Comparison of ENCODE assay signal across 15 mouse cellular contexts in the genomic region with DNA sequence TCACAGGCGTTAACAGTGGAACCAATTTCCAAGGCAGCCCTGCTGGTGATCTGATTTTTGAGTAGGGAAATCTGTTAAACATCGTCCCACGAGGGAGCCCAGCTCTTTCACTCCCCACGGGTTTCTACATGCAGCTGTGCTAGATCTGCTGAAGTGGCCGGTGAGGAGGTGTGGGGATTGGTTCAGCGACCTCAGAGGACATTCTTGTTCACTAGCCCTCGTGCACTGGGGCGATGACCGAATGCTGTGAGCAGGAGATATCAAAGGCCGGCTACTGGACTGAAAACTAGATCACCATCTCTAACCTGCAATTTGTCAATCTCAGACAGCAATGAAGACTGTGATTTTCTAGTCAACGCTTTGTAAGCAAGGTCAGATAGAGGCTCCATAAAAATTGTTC. TPM values are rescaled to one million over a fixed set of nuclear protein-coding genes. Genes with fewer than 3 reads are reported as not detected.
DNase-seq lines count a peak whose midpoint lies in the region; ATAC-seq and TF ChIP-seq lines count a peak whose summit lies in the region.
"Had no signal": no experiment of that assay in that cellular context is flagged by ENCODE, and none has a peak within 500 bp of the region (broad histone marks: within the 10 kb centered on the region; RNA-seq: fewer than 3 reads in every experiment).

No protein-coding gene starts in this region.

- H3K4me1 ChIP-seq in kidney, adult 2 months (ENCODE audit: control insufficient read depth, insufficient read depth, low read length): peaks cover 9% of the 10 kb centered on the region
- H3K4me1 ChIP-seq in kidney, embryonic 16.5 days (ENCODE audit: insufficient read depth, low read length): peaks cover 12% of the 10 kb centered on the region; the same call in 1 of the 2 replicates
- peaks cover 36% of the 10 kb centered on the region for H3K4me1 ChIP-seq in midbrain, embryonic 14.5 days (ENCODE audit: control insufficient read depth, insufficient read depth, low read length)
- H3K4me1 ChIP-seq in midbrain, embryonic 16.5 days (ENCODE audit: control insufficient read depth, insufficient read depth, low read length): peaks cover 29% of the 10 kb centered on the region

- no peaks in the 10 kb centered on the region for H3K27me3 ChIP-seq in kidney, adult 2 months (replicated peaks; ENCODE audit: control insufficient read depth, insufficient read depth, low read length)
- peaks cover 8% of the 10 kb centered on the region; the same call in 1 of the 2 replicates for H3K27me3 ChIP-seq in kidney, embryonic 16.5 days (ENCODE audit: insufficient read depth, low read length)
- H3K27me3 ChIP-seq in midbrain, embryonic 14.5 days (ENCODE audit: control insufficient read depth, insufficient read depth, low read length): no peaks in the 10 kb centered on the region
- no peaks in the 10 kb centered on the region for H3K27me3 ChIP-seq in midbrain, embryonic 16.5 days (ENCODE audit: control insufficient read depth, insufficient read depth, low read depth, low read length)
- H3K27me3 ChIP-seq: CH12.LX; hindbrain, embryonic 13.5 days had no signal

- no peak overlapping the region for H3K4me3 ChIP-seq in kidney, adult 2 months (ENCODE audit: insufficient read depth, low read depth, low read length)
- no peak overlapping the region for H3K4me3 ChIP-seq in kidney, embryonic 16.5 days (ENCODE audit: low read length)
- H3K4me3 ChIP-seq in midbrain, embryonic 14.5 days (replicated peaks; ENCODE audit: low read depth, low read length): no peak overlapping the region
- no peak overlapping the region for H3K4me3 ChIP-seq in midbrain, embryonic 16.5 days (ENCODE audit: low read depth, low read length)
- H3K4me3 ChIP-seq: forebrain, embryonic 12.5 days; hindbrain, embryonic 13.5 days had no signal

- no peak; the same call in 1 of the 2 replicates for ATAC-seq in kidney, embryonic 16.5 days (ENCODE audit: low FRiP score, low TSS enrichment)
- no peak for ATAC-seq in midbrain, embryonic 14.5 days (ENCODE audit: low FRiP score, low TSS enrichment)
- ATAC-seq in midbrain, embryonic 16.5 days: no peak
- ATAC-seq: activated CD4-positive, CD25-positive, alpha-beta regulatory T cell, adult 4 months had no signal

- no peaks in the 10 kb centered on the region for H3K9me3 ChIP-seq in kidney, embryonic 16.5 days (ENCODE audit: low read length)
- H3K9me3 ChIP-seq in midbrain, embryonic 14.5 days (ENCODE audit: control insufficient read depth, low read length): no peaks in the 10 kb centered on the region
- no peaks in the 10 kb centered on the region for H3K9me3 ChIP-seq in midbrain, embryonic 16.5 days (replicated peaks; ENCODE audit: control insufficient read depth, low read length, poor library complexity, severe bottlenecking)
- H3K9me3 ChIP-seq: forebrain, embryonic 12.5 days; hindbrain, embryonic 13.5 days had no signal

- WGBS in kidney, adult 2 months: 37% methylated on average over 11 of the region's 11 CpGs
- 26% methylated on average over 11 of the region's 11 CpGs for WGBS in kidney, embryonic 16.5 days
- 37% methylated on average over 11 of the region's 11 CpGs for WGBS in midbrain, embryonic 14.5 days
- WGBS in midbrain, embryonic 16.5 days: 37% methylated on average over 11 of the region's 11 CpGs

- no peak overlapping the region for H3K27ac ChIP-seq in kidney, adult 2 months (ENCODE audit: insufficient read depth, low read depth, low read length)
- no peak overlapping the region for H3K27ac ChIP-seq in kidney, embryonic 16.5 days (ENCODE audit: low read length)
- 0 out of 2 replicates have a peak overlapping the region, but pooled peaks have one; percentile 20 for H3K27ac ChIP-seq in midbrain, embryonic 14.5 days (replicated peaks; ENCODE audit: low read depth, low read length)
- H3K27ac ChIP-seq in midbrain, embryonic 16.5 days (ENCODE audit: low read length): no peak overlapping the region
- H3K27ac ChIP-seq: forebrain, embryonic 12.5 days had no signal

- no peaks in the 10 kb centered on the region for H3K36me3 ChIP-seq in kidney, adult 2 months (ENCODE audit: control insufficient read depth, insufficient read depth, low read length)
- peaks cover 28% of the 10 kb centered on the region for H3K36me3 ChIP-seq in kidney, embryonic 16.5 days (ENCODE audit: insufficient read depth, low read length)
- H3K36me3 ChIP-seq in midbrain, embryonic 14.5 days (ENCODE audit: control insufficient read depth, insufficient read depth, low read length): peaks cover 14% of the 10 kb centered on the region; the same call in 1 of the 2 replicates
- H3K36me3 ChIP-seq in midbrain, embryonic 16.5 days (ENCODE audit: control insufficient read depth, insufficient read depth, low read length): peaks cover 3% of the 10 kb centered on the region; the same call in 1 of the 2 replicates

- intact Hi-C loops in heart, postnatal 25 days (cut with DNase I): no loop called here

- no peak overlapping the region for H3K4me2 ChIP-seq in kidney, embryonic 16.5 days (replicated peaks; ENCODE audit: low read depth, low read length)
- no peak overlapping the region for H3K4me2 ChIP-seq in midbrain, embryonic 14.5 days (ENCODE audit: low read length)
- H3K4me2 ChIP-seq in midbrain, embryonic 16.5 days (ENCODE audit: low read length): no peak overlapping the region
- H3K4me2 ChIP-seq: forebrain, embryonic 12.5 days; hindbrain, embryonic 13.5 days had no signal

- TF ChIP-seq CTCF in kidney, adult 2 months (conservative IDR thresholded peaks at IDR 0.05; ENCODE audit: insufficient read depth, insufficient read length, low read depth, low read length): no peak

- no peak for TF ChIP-seq POLR2A in kidney, adult 2 months (IDR thresholded peaks at IDR 0.05; ENCODE audit: low read depth, low read length)

- DNase-seq in heart, adult 11 months: peak; percentile 93
- no peak for DNase-seq in heart, postnatal 25 days (ENCODE audit: low spot score)
- DNase-seq in kidney, adult 2 months: peak; percentile 77
- no peak for DNase-seq in midbrain, embryonic 14.5 days
- DNase-seq in thymus, postnatal 25 days: no peak
- DNase-seq in thymus, postnatal 36 days: no peak
- DNase-seq: adrenal gland, postnatal 36 days; cerebellum, adult 9-10 months; thymus, adult 2 months had no signal

- no peak overlapping the region for H3K9ac ChIP-seq in kidney, embryonic 16.5 days (replicated peaks; ENCODE audit: low read length)
- H3K9ac ChIP-seq in midbrain, embryonic 14.5 days (replicated peaks; ENCODE audit: low read length): no peak overlapping the region; the same call in 1 of the 2 replicates
- H3K9ac ChIP-seq in midbrain, embryonic 16.5 days (ENCODE audit: low read depth, low read length): no peak overlapping the region
- H3K9ac ChIP-seq: forebrain, embryonic 12.5 days; hindbrain, embryonic 13.5 days had no signal

RNA-seq across cellular contexts. Expression of gene Rpa1, which starts 49.6 kb away (rescaled TPM):
- total RNA-seq in heart, postnatal 25 days (2021): 10 to 100 TPM; 58.0 to 63.5 TPM
- polyA plus RNA-seq in kidney, adult 2 months (2012; rRNA removed): 17.0 and 21.3 TPM in 2 replicates
- 119 and 129 TPM in 2 replicates for polyA plus RNA-seq in kidney, embryonic 16.5 days (2015; fragmentation: Nextera tagmentation; extraction: Ambion mirVana)
- 48.3 and 50.0 TPM in 2 replicates for polyA plus RNA-seq in midbrain, embryonic 14.5 days (2014; fragmentation: Nextera tagmentation; extraction: Ambion mirVana)
- polyA plus RNA-seq in midbrain, embryonic 16.5 days (2015; fragmentation: Nextera tagmentation; extraction: Ambion mirVana): 50.6 and 50.7 TPM in 2 replicates

RNA-seq across cellular contexts. Expression of gene Smyd4, which starts 49.7 kb away (rescaled TPM):
- 1 to 10 TPM; 4.3 to 4.6 TPM for total RNA-seq in heart, postnatal 25 days (2021)
- 7.1 and 7.2 TPM in 2 replicates for polyA plus RNA-seq in kidney, adult 2 months (2012; rRNA removed)
- 14.9 and 15.3 TPM in 2 replicates for polyA plus RNA-seq in kidney, embryonic 16.5 days (2015; fragmentation: Nextera tagmentation; extraction: Ambion mirVana)
- 9.5 and 12.0 TPM in 2 replicates for polyA plus RNA-seq in midbrain, embryonic 14.5 days (2014; fragmentation: Nextera tagmentation; extraction: Ambion mirVana)
- 17.3 TPM in 2 replicates for polyA plus RNA-seq in midbrain, embryonic 16.5 days (2015; fragmentation: Nextera tagmentation; extraction: Ambion mirVana)

Comparison
In these comparisons a context has a peak if more than half of its experiments do, and no peak if none do; other contexts are left out.
1. DNase-seq: peak in heart, adult 11 months (single experiment) and kidney, adult 2 months (single experiment); none in heart, postnatal 25 days (single experiment), midbrain, embryonic 14.5 days (single experiment), thymus, postnatal 25 days (single experiment) and thymus, postnatal 36 days (0 of 2).